Mouse (Mus musculus) midbrain, embryonic 16.5 days (tissue): ENCODE measurements at regions not wholly inside any gene's neighbourhood (a gene's known extent, or its start where the extent isn't known, plus 50 kb on each side); places are given as distances from the start of the nearest gene placed in this dataset.

Experiments used
- ATAC-seq: fragments of 200-750 bp; cut with Nextera tagmentation; 2 replicates; pipeline ENCODE4 v1.8.0; 2017; ENCODE audit warnings: moderate TSS enrichment
- H3K27ac ChIP-seq: fragments of 300-500 bp; sonication (generic); 2 replicates; pipeline ENCODE4 v1.5.1; 2014; ENCODE audit warnings: mild to moderate bottlenecking, low read length, mixed read lengths
- H3K27me3 ChIP-seq: fragments of 300-500 bp; sonication (generic); 2 replicates; pipeline ENCODE4 v1.6.1; 2014; ENCODE audit warnings: low read depth, low read length, mixed read lengths; ENCODE audit not compliant: control insufficient read depth, insufficient read depth
- H3K36me3 ChIP-seq: fragments of 300-500 bp; sonication (generic); 2 replicates; pipeline ENCODE4 v1.6.1; 2014; ENCODE audit warnings: mild to moderate bottlenecking, low read length, moderate library complexity, mixed read lengths; ENCODE audit not compliant: control insufficient read depth, insufficient read depth
- H3K4me1 ChIP-seq: fragments of 300-500 bp; sonication (generic); 2 replicates; pipeline ENCODE4 v1.6.1; 2014; ENCODE audit warnings: mild to moderate bottlenecking, low read length, mixed read lengths; ENCODE audit not compliant: control insufficient read depth, insufficient read depth
- H3K4me2 ChIP-seq: fragments of 300-500 bp; sonication (generic); 2 replicates; pipeline ENCODE4 v1.6.1; 2014; ENCODE audit warnings: mild to moderate bottlenecking, low read length, mixed read lengths
- H3K4me3 ChIP-seq: fragments of 300-500 bp; sonication (generic); 2 replicates; pipeline ENCODE4 v1.5.1; 2014; ENCODE audit warnings: low read depth, mild to moderate bottlenecking, low read length, moderate library complexity, mixed read lengths
- H3K9ac ChIP-seq: fragments of 300-500 bp; sonication (generic); 2 replicates; pipeline ENCODE4 v1.6.1; 2014; ENCODE audit warnings: low read depth, low read length, mixed read lengths
- H3K9me3 ChIP-seq: fragments of 300-500 bp; sonication (generic); replicated peaks from 2 replicates; pipeline ENCODE4 v1.6.1; 2014; ENCODE audit warnings: mild to moderate bottlenecking, low read length, mixed read lengths; ENCODE audit not compliant: control insufficient read depth, poor library complexity, severe bottlenecking
- WGBS: fragments of 180-500 bp; shearing (Covaris S2); extraction: QIAGEN DNeasy Blood & Tissue Kit; methylation state at CpG from one replicate; pipeline ENCODE4 v1.1.7; 2014; 5-methylcytosine and 5-hydroxymethylcytosine counted together

DNA sequence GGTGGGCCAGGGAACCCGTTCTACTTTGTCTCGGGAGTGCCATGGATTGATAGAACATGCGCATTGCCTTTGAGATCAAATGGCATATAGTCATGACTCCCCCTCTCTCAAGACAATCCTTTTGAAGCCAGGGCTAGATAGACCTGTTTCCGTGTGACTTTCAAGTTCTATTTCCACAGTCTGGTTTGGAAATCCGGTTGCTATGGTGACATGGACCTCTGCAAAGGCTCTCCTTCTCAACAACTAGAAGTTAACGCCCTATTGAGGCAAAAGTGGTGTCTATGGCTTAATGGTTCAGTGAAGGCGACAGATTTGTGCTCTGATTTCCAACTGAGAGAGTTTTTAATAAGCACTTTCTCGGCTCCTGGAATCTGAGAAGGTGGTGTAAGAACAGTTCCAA is 371.2 kb downstream of the Gxylt1 start:
- Histone ChIP-seq H3K27ac (no peak overlapping the region), H3K4me3 (no peak overlapping the region), H3K27me3 (no peaks in the 10 kb centered on the region), H3K9ac (no peak overlapping the region), H3K4me2 (no peak overlapping the region), H3K9me3 (no peaks in the 10 kb centered on the region), H3K36me3 (no peaks in the 10 kb centered on the region), H3K4me1 (no peaks in the 10 kb centered on the region)
- 45% methylated on average over 8 of the region's 8 CpGs for WGBS
- no peak for ATAC-seq

DNA sequence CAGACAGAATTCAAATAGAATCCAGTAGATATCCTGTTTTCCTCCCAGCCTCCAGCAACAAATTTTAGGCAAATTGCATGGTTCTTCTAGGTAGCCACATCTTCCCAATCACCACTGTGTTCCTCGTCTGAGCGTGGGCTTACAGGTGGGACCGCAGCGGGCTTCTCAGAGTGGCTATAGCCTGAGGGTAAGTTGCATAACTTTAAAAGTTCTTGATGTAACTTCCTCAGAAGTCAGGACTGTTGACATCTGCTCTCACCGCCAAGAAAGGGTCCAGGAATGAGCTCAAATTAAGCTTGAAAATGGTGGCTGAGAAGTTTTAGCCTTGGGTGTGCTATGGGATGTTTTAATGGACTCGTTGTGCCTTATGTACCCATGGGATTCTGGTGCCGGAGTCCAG is 377.7 kb downstream of the Gxylt1 start:
- Histone ChIP-seq H3K27me3 (no peaks in the 10 kb centered on the region), H3K36me3 (no peaks in the 10 kb centered on the region), H3K9me3 (0 out of 2 replicates have a peak, but pooled peaks cover 2% of the 10 kb centered on the region), H3K9ac (no peak overlapping the region), H3K4me3 (no peak overlapping the region), H3K27ac (no peak overlapping the region), H3K4me1 (no peaks in the 10 kb centered on the region), H3K4me2 (no peak overlapping the region)
- no peak for ATAC-seq
- 90% methylated on average over 7 of the region's 7 CpGs for WGBS

DNA sequence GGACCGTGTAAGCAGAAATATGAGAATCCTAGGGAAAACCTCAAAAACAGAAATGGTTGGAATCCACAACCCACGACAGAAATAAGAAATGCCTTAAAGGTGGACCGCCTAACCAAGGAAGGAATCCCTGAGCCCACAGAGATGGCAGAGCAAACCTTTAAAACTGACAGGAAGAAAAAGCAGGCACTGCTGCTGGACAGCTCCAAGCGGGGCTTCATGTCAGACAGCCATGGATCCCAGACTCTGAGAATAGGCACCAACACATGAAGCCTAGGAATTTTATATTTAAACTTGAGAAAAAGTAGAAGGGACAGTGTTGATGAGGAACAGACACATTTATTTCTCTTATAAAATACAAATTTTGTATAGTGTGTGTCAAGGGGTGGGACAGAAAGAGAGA is 379.1 kb downstream of the Gxylt1 start:
- Histone ChIP-seq H3K27me3 (no peaks in the 10 kb centered on the region), H3K9ac (no peak overlapping the region), H3K9me3 (0 out of 2 replicates have a peak, but pooled peaks cover 2% of the 10 kb centered on the region), H3K4me3 (no peak overlapping the region), H3K36me3 (no peaks in the 10 kb centered on the region), H3K27ac (no peak overlapping the region), H3K4me2 (no peak overlapping the region), H3K4me1 (no peaks in the 10 kb centered on the region)
- no peak for ATAC-seq
- 84% methylated on average over 4 of the region's 4 CpGs for WGBS

DNA sequence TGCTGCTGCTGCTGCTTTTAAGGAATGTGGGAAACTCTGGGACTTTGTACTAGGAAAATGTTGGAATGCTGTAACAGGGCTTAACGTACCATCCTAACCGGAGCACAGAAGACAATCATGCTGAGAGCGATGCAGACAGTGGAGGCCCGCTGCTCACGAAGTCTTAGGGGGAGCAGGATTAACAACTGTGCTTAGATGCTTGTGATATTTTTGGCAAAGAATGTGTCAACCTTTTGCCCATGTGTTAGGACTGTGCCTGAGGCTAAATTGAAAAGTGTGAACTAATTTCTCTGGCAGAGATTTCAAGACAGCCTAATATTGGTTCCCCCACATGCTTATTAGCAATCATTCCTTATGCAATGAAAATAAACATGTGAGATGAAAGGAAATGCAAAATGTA is 398.5 kb downstream of the Gxylt1 start:
- Histone ChIP-seq H3K27ac (no peak overlapping the region), H3K4me1 (no peaks in the 10 kb centered on the region), H3K9ac (no peak overlapping the region), H3K4me3 (no peak overlapping the region), H3K4me2 (no peak overlapping the region), H3K27me3 (no peaks in the 10 kb centered on the region), H3K36me3 (no peaks in the 10 kb centered on the region), H3K9me3 (no peaks in the 10 kb centered on the region)
- no peak for ATAC-seq
- 52% methylated on average over 5 of the region's 5 CpGs for WGBS

DNA sequence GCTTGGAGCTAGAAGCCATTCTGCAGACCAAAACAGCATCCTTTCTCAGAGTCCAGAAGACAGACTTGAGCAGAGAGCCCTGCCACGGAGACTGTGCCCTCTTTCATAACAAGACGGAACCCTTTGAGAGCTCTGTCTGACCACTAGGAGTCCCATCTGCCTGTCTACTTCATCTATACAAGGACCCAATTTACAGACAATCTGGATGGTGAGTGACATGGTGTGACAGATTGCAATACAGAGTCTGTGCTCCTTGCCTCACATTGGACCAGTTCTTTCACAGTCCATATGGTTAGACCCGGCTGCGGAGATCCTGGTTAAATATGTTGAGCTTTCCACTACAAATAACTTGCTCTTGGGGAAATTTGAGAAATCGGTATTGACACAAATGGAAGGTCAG is 410.9 kb downstream of the Gxylt1 start:
- ATAC-seq, result no peak
- H3K9me3 ChIP-seq, result no peaks in the 10 kb centered on the region

DNA sequence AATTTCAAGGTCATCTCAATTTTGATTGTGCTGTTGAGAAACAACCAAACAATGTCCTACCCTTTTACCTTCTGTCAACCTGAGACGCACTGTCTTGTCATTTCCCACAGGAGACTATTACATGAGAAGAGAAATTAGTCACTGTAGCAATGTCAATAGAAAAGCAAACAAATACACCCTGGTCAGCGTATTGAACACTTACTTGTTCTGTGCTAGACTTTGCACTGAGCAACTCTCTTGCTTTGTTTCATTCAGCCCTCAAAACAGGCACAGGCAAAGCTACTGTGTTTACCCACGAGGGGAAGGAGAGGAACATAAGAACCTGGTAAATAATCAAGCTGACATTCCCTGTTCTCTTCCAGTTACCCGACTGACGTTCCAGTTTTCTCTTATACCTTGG is 424.1 kb downstream of the Gxylt1 start:
- Histone ChIP-seq H3K4me2 (no peak overlapping the region), H3K9ac (no peak overlapping the region), H3K4me1 (no peaks in the 10 kb centered on the region), H3K27ac (no peak overlapping the region), H3K9me3 (no peaks in the 10 kb centered on the region), H3K27me3 (no peaks in the 10 kb centered on the region), H3K4me3 (no peak overlapping the region), H3K36me3 (no peaks in the 10 kb centered on the region)
- ATAC-seq, result no peak
- 65% methylated on average over 5 of the region's 5 CpGs for WGBS

More for the DNA sequence above, 410.9 kb downstream of the Gxylt1 start:
- no peaks in the 10 kb centered on the region for H3K27me3 ChIP-seq
- no peak overlapping the region for H3K9ac ChIP-seq
- no peak overlapping the region for H3K27ac ChIP-seq
- H3K4me1 ChIP-seq, result no peaks in the 10 kb centered on the region
- H3K36me3 ChIP-seq, result no peaks in the 10 kb centered on the region
- H3K4me3 ChIP-seq, result no peak overlapping the region
- WGBS, result 82% methylated on average over 5 of the region's 5 CpGs
- H3K4me2 ChIP-seq, result no peak overlapping the region

DNA sequence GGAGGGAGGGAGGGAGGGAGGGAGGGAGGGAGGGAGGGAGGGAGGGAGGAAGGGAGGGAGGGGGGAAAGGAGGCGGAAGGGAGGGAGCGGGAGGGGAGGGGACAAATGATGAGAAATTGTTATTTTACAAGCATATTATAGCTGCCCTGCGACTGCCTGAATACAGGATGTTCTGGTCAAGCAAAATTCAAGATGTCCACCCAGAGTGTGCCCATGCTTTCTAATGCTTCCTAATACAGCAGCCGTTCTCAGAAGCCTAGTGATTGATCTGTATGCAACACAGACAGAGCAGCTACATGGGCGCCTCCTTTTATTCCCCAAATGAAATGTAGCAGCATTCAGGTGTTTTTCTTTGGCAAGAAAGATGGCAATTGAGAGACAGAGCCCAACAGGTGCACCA is 434.9 kb downstream of the Gxylt1 start:
- Histone ChIP-seq H3K27ac (peak overlapping the region; percentile 15), H3K27me3 (no peaks in the 10 kb centered on the region), H3K4me3 (no peak overlapping the region), H3K9me3 (no peaks in the 10 kb centered on the region; the same call in 1 of the 2 replicates), H3K4me2 (no peak overlapping the region), H3K4me1 (0 out of 2 replicates have a peak, but pooled peaks cover 2% of the 10 kb centered on the region), H3K9ac (no peak overlapping the region), H3K36me3 (no peaks in the 10 kb centered on the region)
- ATAC-seq, result no peak
- 69% methylated on average over 5 of the region's 5 CpGs for WGBS

DNA sequence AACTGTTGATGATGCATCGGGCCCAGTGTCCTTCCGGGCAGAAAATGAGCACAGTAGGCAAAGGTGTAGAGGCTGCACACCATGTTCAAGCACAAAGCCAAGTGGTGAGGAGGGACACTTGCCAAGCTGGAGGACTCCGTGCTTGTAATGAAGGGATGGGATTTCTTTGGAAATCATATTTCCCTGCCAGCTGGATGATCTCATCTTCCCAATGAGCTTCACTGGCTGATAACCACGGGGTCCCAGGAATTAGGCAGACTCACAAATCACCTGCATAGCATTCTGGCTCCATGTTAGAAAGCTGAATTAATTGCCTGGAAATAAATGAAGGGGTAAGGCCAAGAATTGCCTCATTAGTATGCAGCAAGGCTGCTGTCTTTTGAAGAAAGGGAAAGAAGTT is 435.4 kb downstream of the Gxylt1 start:
- Histone ChIP-seq H3K36me3 (no peaks in the 10 kb centered on the region), H3K4me3 (no peak overlapping the region), H3K4me2 (no peak overlapping the region), H3K27me3 (no peaks in the 10 kb centered on the region), H3K27ac (no peak overlapping the region), H3K9me3 (no peaks in the 10 kb centered on the region; the same call in 1 of the 2 replicates), H3K4me1 (0 out of 2 replicates have a peak, but pooled peaks cover 2% of the 10 kb centered on the region), H3K9ac (no peak overlapping the region)
- no peak for ATAC-seq
- WGBS, result 56% methylated on average over 4 of the region's 4 CpGs

DNA sequence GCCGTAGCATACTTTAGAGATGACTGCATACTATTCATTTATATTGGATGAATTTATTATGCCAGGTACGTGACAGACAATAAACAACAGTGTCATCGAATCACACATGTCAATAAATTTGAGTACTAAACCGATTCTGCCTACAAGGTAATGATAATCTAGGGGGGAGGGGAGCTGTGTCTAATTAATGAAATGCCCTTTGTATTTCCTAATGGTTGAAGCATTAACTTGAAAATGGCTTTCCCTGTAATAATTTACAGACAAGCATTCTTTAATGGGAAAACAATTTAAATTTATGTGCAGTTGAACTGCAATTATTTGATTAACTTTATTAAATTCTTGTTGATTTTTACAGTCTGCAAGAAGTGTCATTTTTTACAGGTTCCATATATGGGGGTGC is 429.5 kb downstream of the Pdzrn4 start:
- WGBS, result 69% methylated on average over 4 of the region's 4 CpGs
- Histone ChIP-seq H3K9me3 (no peaks in the 10 kb centered on the region), H3K4me1 (no peaks in the 10 kb centered on the region), H3K27me3 (no peaks in the 10 kb centered on the region), H3K4me2 (no peak overlapping the region), H3K36me3 (no peaks in the 10 kb centered on the region), H3K4me3 (no peak overlapping the region), H3K27ac (no peak overlapping the region), H3K9ac (no peak overlapping the region)
- no peak for ATAC-seq
